Mouse (Mus musculus): ENCODE data around the gene Mef2d. TPM values are rescaled to one million over a fixed set of nuclear protein-coding genes. Genes with fewer than 3 reads are reported as not detected.
A peak's percentile ranks its signal among the peaks of the same experiment; 100 is the strongest.

Gene Mef2d
- total RNA-seq, 2 experiments from 2014 or later: 173 to 184 TPM

DNA sequence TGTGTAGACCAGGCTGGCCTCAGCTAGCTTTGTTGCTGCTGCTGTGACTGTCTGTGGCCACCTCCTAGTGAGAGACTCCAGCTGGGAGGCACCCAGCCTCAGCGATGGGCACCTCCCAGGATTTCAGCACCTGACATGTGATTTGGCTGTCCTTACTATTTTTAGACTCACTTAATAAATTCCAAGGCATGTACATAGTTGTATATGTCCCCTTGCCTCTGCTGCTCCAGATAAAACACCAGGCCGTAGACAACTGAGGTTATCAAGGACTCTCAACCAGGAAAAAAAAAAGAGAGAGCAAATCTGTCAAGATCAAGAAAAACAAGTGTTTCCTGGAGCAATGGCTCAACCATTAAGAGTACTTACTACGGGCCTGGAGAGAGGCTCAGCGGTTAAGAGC is 17.0 kb upstream of the Mef2d start:
- intact Hi-C loops (cut with DNase I): no loop called here

DNA sequence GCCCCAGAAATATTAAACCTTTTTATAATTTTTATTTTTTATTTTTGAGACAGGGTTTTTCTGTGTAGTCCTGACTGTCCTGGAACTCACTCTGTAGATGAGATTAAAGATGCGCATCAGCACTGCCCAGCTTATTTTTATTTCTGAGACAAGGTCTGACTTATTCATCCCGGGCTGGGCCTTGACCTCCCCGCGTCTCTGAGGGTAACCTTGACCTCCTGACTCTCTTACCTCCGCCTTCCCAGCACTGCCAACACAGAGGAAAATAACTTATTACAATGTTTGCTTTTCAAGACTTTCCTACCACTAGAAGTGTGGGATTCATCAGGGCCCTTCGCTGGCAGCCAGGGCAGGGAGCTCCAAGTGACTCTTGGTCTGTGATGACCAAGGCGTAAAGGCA is 16.0 kb upstream of the Mef2d start:
- intact Hi-C loops (cut with DNase I): no loop called here
- H3K4me3 ChIP-seq: no peak overlapping the region
- no peak for TF ChIP-seq CTCF (IDR thresholded peaks at IDR 0.05)
- H3K27ac ChIP-seq: no peak overlapping the region
- no peak for DNase-seq

More for the DNA sequence above, 17.0 kb upstream of the Mef2d start:
- TF ChIP-seq CTCF (IDR thresholded peaks at IDR 0.05): no peak
- Histone ChIP-seq H3K4me3 (no peak overlapping the region), H3K27ac (no peak overlapping the region)
- peak; percentile 35 for DNase-seq

DNA sequence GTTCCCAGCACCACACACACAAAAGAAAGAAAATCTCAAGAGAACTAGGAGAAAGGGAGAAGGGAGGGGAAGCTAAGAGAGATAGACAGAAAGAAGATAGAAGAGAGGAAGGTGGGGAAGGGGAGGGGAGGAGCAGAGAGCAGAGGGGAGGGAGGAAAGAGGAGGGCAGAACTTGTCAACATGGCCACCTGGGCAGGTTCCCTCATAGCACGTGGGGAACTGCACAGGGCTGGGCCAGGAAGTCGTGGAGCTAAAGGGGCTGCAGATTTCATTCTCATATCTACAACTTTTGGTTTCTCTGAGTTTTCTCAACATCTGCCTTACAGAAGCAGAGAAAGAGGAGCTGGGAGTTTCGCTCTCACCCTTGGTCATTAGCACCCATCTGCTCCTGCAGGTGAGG is 14.5 kb upstream of the Mef2d start:
- no peak for DNase-seq
- TF ChIP-seq CTCF (IDR thresholded peaks at IDR 0.05): no peak
- intact Hi-C loops (cut with DNase I): no loop called here
- no peak overlapping the region for H3K4me3 ChIP-seq
- no peak overlapping the region for H3K27ac ChIP-seq

DNA sequence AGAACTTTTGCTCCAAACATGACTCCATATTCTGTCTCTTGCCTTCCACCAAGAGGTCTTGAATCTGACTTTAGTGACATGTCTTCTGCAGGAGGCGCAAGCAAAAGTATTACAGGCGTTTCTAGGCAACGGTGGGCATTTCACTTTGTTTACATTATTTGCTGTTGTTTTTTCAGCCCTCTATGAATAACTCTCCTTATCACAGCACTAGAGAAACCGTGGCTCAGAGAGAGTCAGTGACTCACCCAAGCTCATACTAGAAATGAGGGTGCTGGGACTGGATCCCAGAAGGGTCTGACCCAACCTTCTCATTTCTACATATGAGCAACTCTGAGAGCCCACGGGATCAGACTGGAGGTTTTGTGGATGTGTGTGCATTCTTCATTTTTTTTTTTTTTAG is 14.1 kb upstream of the Mef2d start:
- no peak for TF ChIP-seq CTCF (IDR thresholded peaks at IDR 0.05)

DNA sequence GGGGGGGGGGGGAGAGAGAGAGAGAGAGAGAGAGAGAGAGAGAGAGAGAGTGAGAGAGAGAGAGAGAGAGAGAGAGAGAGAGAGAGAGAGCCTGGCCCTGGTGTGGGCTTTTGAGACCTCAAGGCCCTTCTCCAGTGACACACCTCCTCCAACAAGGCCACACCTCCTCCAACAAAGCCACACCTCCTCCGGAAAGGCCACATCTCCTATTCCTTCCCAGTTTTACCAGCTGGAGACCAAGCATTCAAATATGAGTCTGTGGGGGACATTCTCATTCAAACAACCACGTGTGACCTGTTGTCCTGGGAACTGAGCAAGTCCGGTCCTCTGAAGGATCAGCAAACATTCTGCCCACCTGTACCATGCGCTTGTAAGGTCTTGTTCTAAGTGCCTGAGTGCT is 13.2 kb upstream of the Mef2d start:
- TF ChIP-seq CTCF (IDR thresholded peaks at IDR 0.05): no peak
- no peak for DNase-seq
- no peak overlapping the region for H3K27ac ChIP-seq
- intact Hi-C loops (cut with DNase I): no loop called here
- H3K4me3 ChIP-seq: no peak overlapping the region

More for the DNA sequence above, 14.1 kb upstream of the Mef2d start:
- Histone ChIP-seq H3K4me3 (no peak overlapping the region), H3K27ac (no peak overlapping the region)
- intact Hi-C loops (cut with DNase I): no loop called here
- DNase-seq: no peak

DNA sequence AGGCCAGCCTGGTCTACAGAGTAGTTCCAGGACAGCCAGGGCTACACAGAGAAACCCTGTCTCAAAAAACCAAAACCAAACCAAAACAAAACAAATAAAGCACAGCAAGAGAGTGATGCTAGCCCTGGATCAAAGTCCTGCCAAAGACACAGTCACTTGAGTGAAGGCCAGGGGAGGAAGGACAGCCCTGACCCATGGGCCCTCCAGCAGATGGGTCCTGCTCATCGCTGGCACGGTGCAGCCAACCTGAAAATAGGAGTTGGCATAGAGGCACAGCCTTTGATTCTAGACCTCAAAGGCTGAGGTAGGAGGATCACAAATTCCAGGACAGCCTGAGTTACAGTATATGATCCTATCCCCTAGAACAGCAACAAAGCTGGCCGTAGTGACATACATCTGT is 11.1 kb upstream of the Mef2d start:
- DNase-seq: peak; percentile 52
- H3K27ac ChIP-seq: peak overlapping the region; percentile 20; the same call in 1 of the 2 replicates
- no peak for TF ChIP-seq CTCF (IDR thresholded peaks at IDR 0.05)
- intact Hi-C loops (cut with DNase I): no loop called here
- no peak overlapping the region for H3K4me3 ChIP-seq

DNA sequence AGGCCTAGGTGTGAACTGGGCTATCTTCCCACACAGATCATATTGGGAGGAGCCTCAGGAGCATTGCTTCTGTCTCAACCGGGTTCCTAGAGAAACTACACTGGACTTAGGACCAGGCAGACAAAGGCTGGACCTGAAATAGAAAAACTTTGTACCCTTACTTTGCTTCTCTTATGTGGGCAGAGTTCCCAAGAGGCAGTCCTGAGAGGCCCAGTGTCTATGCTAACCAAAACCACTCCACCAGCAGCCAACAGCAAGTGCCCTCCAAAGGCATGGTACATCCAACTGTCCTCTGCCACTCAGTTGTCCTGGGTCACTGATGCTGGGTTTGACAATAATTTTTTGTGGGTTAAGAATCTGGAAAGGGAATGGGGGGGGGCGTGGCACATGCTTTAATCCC is 9.7 kb upstream of the Mef2d start:
- H3K27ac ChIP-seq: peak overlapping the region; percentile 91
- TF ChIP-seq CTCF (IDR thresholded peaks at IDR 0.05): no peak
- intact Hi-C loops (cut with DNase I): loop anchor here (2.0 kb wide), 1 partner anchor 44 kb away; no protein-coding TSS in a partner anchor

DNA sequence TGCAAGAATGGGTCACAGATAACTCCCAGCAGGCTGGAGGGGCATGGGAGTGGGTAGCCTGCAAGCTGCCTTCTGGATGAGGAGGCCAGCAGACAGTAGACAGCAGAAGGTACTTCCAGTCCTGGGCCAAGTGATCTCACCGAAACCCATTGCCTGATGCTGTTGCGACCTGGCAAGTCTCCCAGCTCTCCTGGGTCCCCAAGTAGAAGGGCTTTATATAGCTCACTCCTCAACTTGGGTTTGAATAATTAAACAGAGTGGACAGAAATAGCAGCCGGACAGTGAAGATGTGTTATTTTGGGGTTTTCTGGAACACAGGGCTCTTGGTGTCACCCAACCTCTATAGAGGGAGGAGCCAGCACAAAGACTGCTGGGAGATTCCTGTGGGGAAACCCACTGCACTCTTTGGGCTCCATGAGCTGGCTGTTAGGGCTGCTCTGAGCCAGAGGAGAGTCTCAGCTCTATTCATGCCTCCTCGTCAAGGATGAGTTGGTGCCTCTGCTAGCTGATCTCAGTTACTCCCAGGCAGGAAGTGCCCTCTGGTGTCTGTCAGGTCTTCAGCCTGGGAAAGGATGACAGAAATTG is 8.9 kb upstream of the Mef2d start:
- intact Hi-C loops (cut with DNase I): loop anchor here (2.0 kb wide), 1 partner anchor 44 kb away; no protein-coding TSS in a partner anchor
- peak; percentile 89 for DNase-seq
- H3K4me3 ChIP-seq: peak overlapping the region; percentile 58
- TF ChIP-seq CTCF (IDR thresholded peaks at IDR 0.05): peak; percentile 33; the same call in 1 of the 2 replicates
- peak overlapping the region; percentile 91 for H3K27ac ChIP-seq

More for the DNA sequence above, 9.7 kb upstream of the Mef2d start:
- no peak overlapping the region for H3K4me3 ChIP-seq
- DNase-seq: no peak

DNA sequence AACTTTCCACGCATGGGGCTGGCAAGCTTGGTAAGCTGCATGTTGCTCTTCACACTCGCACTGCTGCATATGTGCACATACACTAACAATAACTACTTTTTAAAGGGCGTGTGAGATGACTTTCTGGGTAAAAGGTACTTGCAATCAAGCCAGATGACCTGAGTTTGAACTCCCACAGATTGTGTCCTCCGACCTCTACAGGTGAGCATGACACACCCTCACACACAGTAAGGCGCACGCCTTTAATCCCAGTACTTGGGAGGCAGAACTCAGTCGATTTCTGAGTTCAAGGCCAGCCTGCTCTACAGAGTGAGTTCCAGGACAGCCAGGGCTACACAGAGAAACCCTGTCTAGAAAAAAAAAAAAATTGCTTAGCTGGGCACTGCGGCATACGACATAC is 5.8 kb upstream of the Mef2d start:
- no peak for TF ChIP-seq CTCF (IDR thresholded peaks at IDR 0.05)
- intact Hi-C loops (cut with DNase I): no loop called here

DNA sequence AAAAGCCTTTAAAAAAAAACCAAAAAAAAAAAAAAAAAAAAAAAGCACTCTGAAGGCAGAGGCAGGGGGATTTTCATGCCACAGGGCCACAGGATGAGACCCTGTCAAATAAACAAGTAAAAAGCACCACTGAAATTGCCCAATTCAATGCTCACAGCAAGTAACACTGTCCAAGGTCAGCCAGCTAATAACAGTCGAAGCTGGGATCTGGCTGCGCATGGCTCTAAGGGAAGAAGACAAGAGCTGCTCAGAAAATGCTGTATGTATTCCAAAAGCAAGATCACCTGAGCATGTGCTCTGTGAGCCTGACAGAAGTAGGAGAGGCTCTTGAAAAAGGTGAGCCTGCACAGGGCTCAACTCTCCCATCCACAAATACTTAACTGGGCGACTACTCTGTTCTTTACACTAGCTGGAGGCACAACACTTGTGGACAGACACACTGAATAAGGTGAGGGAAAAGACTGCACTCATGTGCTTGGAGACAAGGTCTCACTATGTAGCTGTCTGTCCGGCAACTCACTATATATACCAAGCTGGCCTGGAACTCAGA is 5.2 kb upstream of the Mef2d start:
- Histone ChIP-seq H3K27ac (peak overlapping the region; percentile 100), H3K4me3 (peak overlapping the region; percentile 95)
- DNase-seq: no peak
- no peak for TF ChIP-seq CTCF (IDR thresholded peaks at IDR 0.05)
- intact Hi-C loops (cut with DNase I): no loop called here

More for the DNA sequence above, 5.8 kb upstream of the Mef2d start:
- Histone ChIP-seq H3K27ac (peak overlapping the region; percentile 100), H3K4me3 (no peak overlapping the region)
- no peak for DNase-seq

DNA sequence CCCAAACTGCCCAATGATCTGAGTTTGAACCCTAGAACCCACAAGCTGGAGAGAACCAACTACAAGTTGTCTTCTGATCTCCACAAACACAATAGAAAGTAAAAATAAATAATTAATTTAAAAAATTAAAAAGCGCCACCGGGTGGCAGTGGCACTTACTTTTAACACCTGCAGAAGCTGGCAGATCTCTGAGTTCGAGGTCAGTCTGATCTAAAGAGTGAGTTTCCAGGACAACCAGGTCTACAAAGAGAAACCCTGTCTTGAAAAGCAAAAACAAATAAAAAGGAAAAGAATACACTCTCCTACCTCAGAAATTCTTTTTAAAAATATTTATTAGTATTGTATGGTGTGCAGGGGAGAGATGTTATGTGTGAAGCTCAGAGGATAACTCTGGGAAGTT is 4.4 kb upstream of the Mef2d start:
- intact Hi-C loops (cut with DNase I): no loop called here
- peak; percentile 25 for DNase-seq
- peak overlapping the region; percentile 100 for H3K27ac ChIP-seq
- peak; percentile 28 for TF ChIP-seq CTCF (IDR thresholded peaks at IDR 0.05)
- peak overlapping the region; percentile 95 for H3K4me3 ChIP-seq

DNA sequence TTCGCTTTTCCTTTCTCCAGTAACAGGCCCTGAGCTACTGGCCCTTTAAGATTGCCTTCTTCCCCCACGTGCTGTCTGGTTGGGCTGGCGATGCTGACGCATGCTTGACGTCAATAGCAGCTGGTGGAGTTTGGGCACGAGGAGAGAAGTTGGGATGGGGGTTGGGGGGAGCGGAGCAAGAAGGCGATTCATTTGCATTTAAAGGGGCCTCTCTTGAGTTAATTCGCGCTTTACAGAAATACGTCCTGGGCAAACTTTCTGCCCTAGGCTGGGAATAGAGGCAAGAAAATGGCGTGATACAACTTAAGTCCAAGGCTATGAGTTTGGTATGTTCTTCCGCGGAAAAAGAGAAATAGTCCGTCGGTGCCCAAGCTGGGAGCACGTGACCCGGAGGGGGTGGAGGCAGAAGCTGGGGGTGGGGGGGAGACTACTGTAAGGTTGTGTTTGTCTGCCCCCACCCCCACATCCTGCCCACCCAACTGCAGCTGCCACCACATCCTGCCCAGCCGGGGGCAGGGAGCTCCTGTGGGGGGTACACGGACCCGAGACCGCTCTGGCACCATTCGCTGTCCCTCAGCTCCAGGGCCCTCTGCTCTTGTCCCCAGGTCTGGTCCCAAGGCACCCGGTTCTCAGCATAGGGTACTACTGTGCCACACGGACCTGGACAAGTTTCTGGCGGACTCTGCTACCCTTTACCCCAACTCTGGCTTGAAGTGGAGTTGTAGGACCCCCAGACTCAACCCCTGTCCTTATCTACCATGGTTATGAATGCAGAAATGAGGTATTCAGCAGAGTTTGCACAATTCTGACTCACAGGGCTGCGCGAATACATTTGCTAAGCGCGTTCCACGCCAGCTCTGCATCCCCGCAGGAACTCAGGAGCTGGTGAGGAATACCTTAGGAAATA is 3.6 kb upstream of the Mef2d start:
- intact Hi-C loops (cut with DNase I): no loop called here
- Histone ChIP-seq H3K4me3 (peak overlapping the region; percentile 95), H3K27ac (peak overlapping the region; percentile 100)
- DNase-seq: peak; percentile 96
- TF ChIP-seq CTCF (IDR thresholded peaks at IDR 0.05): no peak
